Mouse (Mus musculus): ENCODE measurements around the gene Xrcc5. TPM values are rescaled to one million over a fixed set of nuclear protein-coding genes. Genes with fewer than 3 reads are reported as not detected.

Xrcc5 gene
- polyA plus RNA-seq, 1 experiment, result 3.7 TPM

- Histone ChIP-seq H3K27me3 (ENCODE audit: control insufficient read depth, insufficient read depth, low read length) (no peaks in the 10 kb centered on the region), H3K27ac (ENCODE audit: control insufficient read depth, insufficient read depth, low read depth, low read length) (no peak overlapping the region), H3K4me1 (ENCODE audit: control insufficient read depth, insufficient read depth, low read length) (no peaks in the 10 kb centered on the region), H3K36me3 (ENCODE audit: control insufficient read depth, insufficient read depth, low read length) (no peaks in the 10 kb centered on the region), H3K4me3 (ENCODE audit: control insufficient read depth, low read depth, low read length) (no peak overlapping the region)
- TF ChIP-seq CTCF (IDR thresholded peaks at IDR 0.05; ENCODE audit: control insufficient read depth, insufficient read depth, insufficient replicate concordance, low read depth, low read length) (no peak), POLR2A (IDR thresholded peaks at IDR 0.05; ENCODE audit: control insufficient read depth, low read depth, low read length) (no peak)
Measured at GRCm38 (mm10) chr1:72315447-72315846, 8.2 kb downstream of the Xrcc5 start.

GRCm38 (mm10) chr1:72316409-72316808 is 9.2 kb downstream of the Xrcc5 start:
- H3K4me3 ChIP-seq (ENCODE audit: control insufficient read depth, low read depth, low read length), result no peak overlapping the region
- TF ChIP-seq POLR2A (IDR thresholded peaks at IDR 0.05; ENCODE audit: control insufficient read depth, low read depth, low read length), result no peak
- TF ChIP-seq CTCF (IDR thresholded peaks at IDR 0.05; ENCODE audit: control insufficient read depth, insufficient read depth, insufficient replicate concordance, low read depth, low read length), result no peak
- H3K27me3 ChIP-seq (ENCODE audit: control insufficient read depth, insufficient read depth, low read length), result no peaks in the 10 kb centered on the region
- H3K36me3 ChIP-seq (ENCODE audit: control insufficient read depth, insufficient read depth, low read length), result no peaks in the 10 kb centered on the region
- no peak overlapping the region for H3K27ac ChIP-seq (ENCODE audit: control insufficient read depth, insufficient read depth, low read depth, low read length)
- no peaks in the 10 kb centered on the region for H3K4me1 ChIP-seq (ENCODE audit: control insufficient read depth, insufficient read depth, low read length)

GRCm38 (mm10) chr1:72316901-72317300 is 9.7 kb downstream of the Xrcc5 start:
- Histone ChIP-seq H3K27ac (ENCODE audit: control insufficient read depth, insufficient read depth, low read depth, low read length) (no peak overlapping the region), H3K4me3 (ENCODE audit: control insufficient read depth, low read depth, low read length) (no peak overlapping the region), H3K36me3 (ENCODE audit: control insufficient read depth, insufficient read depth, low read length) (no peaks in the 10 kb centered on the region), H3K27me3 (ENCODE audit: control insufficient read depth, insufficient read depth, low read length) (no peaks in the 10 kb centered on the region), H3K4me1 (ENCODE audit: control insufficient read depth, insufficient read depth, low read length) (no peaks in the 10 kb centered on the region)
- TF ChIP-seq POLR2A (IDR thresholded peaks at IDR 0.05; ENCODE audit: control insufficient read depth, low read depth, low read length) (no peak), CTCF (IDR thresholded peaks at IDR 0.05; ENCODE audit: control insufficient read depth, insufficient read depth, insufficient replicate concordance, low read depth, low read length) (no peak)

GRCm38 (mm10) chr1:72320759-72321158 is 13.5 kb downstream of the Xrcc5 start:
- H3K27ac ChIP-seq (ENCODE audit: control insufficient read depth, insufficient read depth, low read depth, low read length), result no peak overlapping the region
- TF ChIP-seq CTCF (IDR thresholded peaks at IDR 0.05; ENCODE audit: control insufficient read depth, insufficient read depth, insufficient replicate concordance, low read depth, low read length) (no peak), POLR2A (IDR thresholded peaks at IDR 0.05; ENCODE audit: control insufficient read depth, low read depth, low read length) (no peak)
- no peaks in the 10 kb centered on the region for H3K36me3 ChIP-seq (ENCODE audit: control insufficient read depth, insufficient read depth, low read length)
- no peak overlapping the region for H3K4me3 ChIP-seq (ENCODE audit: control insufficient read depth, low read depth, low read length)
- H3K4me1 ChIP-seq (ENCODE audit: control insufficient read depth, insufficient read depth, low read length), result no peaks in the 10 kb centered on the region
- no peaks in the 10 kb centered on the region for H3K27me3 ChIP-seq (ENCODE audit: control insufficient read depth, insufficient read depth, low read length)

- no peaks in the 10 kb centered on the region for H3K4me1 ChIP-seq (ENCODE audit: control insufficient read depth, insufficient read depth, low read length)
- TF ChIP-seq CTCF (IDR thresholded peaks at IDR 0.05; ENCODE audit: control insufficient read depth, insufficient read depth, insufficient replicate concordance, low read depth, low read length) (no peak), POLR2A (IDR thresholded peaks at IDR 0.05; ENCODE audit: control insufficient read depth, low read depth, low read length) (no peak)
- no peak overlapping the region for H3K27ac ChIP-seq (ENCODE audit: control insufficient read depth, insufficient read depth, low read depth, low read length)
- no peaks in the 10 kb centered on the region for H3K36me3 ChIP-seq (ENCODE audit: control insufficient read depth, insufficient read depth, low read length)
- H3K27me3 ChIP-seq (ENCODE audit: control insufficient read depth, insufficient read depth, low read length), result no peaks in the 10 kb centered on the region
- H3K4me3 ChIP-seq (ENCODE audit: control insufficient read depth, low read depth, low read length), result no peak overlapping the region
Measured at GRCm38 (mm10) chr1:72323248-72323647, 16.0 kb downstream of the Xrcc5 start.

GRCm38 (mm10) chr1:72326162-72326821 is 19.1 kb downstream of the Xrcc5 start:
- H3K27ac ChIP-seq (ENCODE audit: control insufficient read depth, insufficient read depth, low read depth, low read length), result no peak overlapping the region
- no peaks in the 10 kb centered on the region for H3K27me3 ChIP-seq (ENCODE audit: control insufficient read depth, insufficient read depth, low read length)
- H3K4me3 ChIP-seq (ENCODE audit: control insufficient read depth, low read depth, low read length), result no peak overlapping the region
- no peak for TF ChIP-seq CTCF (IDR thresholded peaks at IDR 0.05; ENCODE audit: control insufficient read depth, insufficient read depth, insufficient replicate concordance, low read depth, low read length)
- TF ChIP-seq POLR2A (IDR thresholded peaks at IDR 0.05; ENCODE audit: control insufficient read depth, low read depth, low read length), result no peak
- peaks cover 1% of the 10 kb centered on the region; the same call in 1 of the 2 replicates for H3K36me3 ChIP-seq (ENCODE audit: control insufficient read depth, insufficient read depth, low read length)
- no peaks in the 10 kb centered on the region for H3K4me1 ChIP-seq (ENCODE audit: control insufficient read depth, insufficient read depth, low read length)

- Histone ChIP-seq H3K27me3 (ENCODE audit: control insufficient read depth, insufficient read depth, low read length) (no peaks in the 10 kb centered on the region), H3K4me3 (ENCODE audit: control insufficient read depth, low read depth, low read length) (no peak overlapping the region), H3K36me3 (ENCODE audit: control insufficient read depth, insufficient read depth, low read length) (no peaks in the 10 kb centered on the region), H3K27ac (ENCODE audit: control insufficient read depth, insufficient read depth, low read depth, low read length) (no peak overlapping the region), H3K4me1 (ENCODE audit: control insufficient read depth, insufficient read depth, low read length) (no peaks in the 10 kb centered on the region)
- TF ChIP-seq CTCF (IDR thresholded peaks at IDR 0.05; ENCODE audit: control insufficient read depth, insufficient read depth, insufficient replicate concordance, low read depth, low read length) (no peak), POLR2A (IDR thresholded peaks at IDR 0.05; ENCODE audit: control insufficient read depth, low read depth, low read length) (no peak)
Measured at GRCm38 (mm10) chr1:72334807-72335206, 27.6 kb downstream of the Xrcc5 start.

Data from testis, adult 2 months (tissue).